Mouse (Mus musculus) hindbrain, embryonic 15.5 days (tissue): ENCODE results near the gene Tldc2. TPM values are rescaled to one million over a fixed set of nuclear protein-coding genes. Genes with fewer than 3 reads are reported as not detected.

Experiments
- ATAC-seq: fragments of 200-750 bp; cut with Nextera tagmentation; 2 replicates; pipeline ENCODE4 v1.8.0; 2017; ENCODE audit warnings: low read depth, moderate number of reproducible peaks, moderate TSS enrichment; ENCODE audit not compliant: low FRiP score
- H3K27ac ChIP-seq: fragments of 300-500 bp; sonication (generic); replicated peaks from 2 replicates; pipeline ENCODE4 v1.5.1; 2015; ENCODE audit warnings: mild to moderate bottlenecking, inconsistent platforms
- H3K27me3 ChIP-seq: fragments of 300-500 bp; sonication (generic); 2 replicates; pipeline ENCODE4 v1.6.1; 2015; ENCODE audit warnings: control low read depth, inconsistent platforms
- H3K36me3 ChIP-seq: fragments of 300-500 bp; sonication (generic); 2 replicates; pipeline ENCODE4 v1.6.1; 2015; ENCODE audit warnings: control low read depth, inconsistent platforms
- H3K4me1 ChIP-seq: fragments of 300-500 bp; sonication (generic); replicated peaks from 2 replicates; pipeline ENCODE4 v1.6.1; 2015; ENCODE audit warnings: control low read depth, inconsistent platforms
- H3K4me2 ChIP-seq: fragments of 300-500 bp; sonication (generic); 2 replicates; pipeline ENCODE4 v1.6.1; 2015; ENCODE audit warnings: moderate library complexity, mild to moderate bottlenecking, inconsistent platforms
- H3K4me3 ChIP-seq: fragments of 300-500 bp; sonication (generic); 2 replicates; pipeline ENCODE4 v1.5.1; 2015; ENCODE audit warnings: mild to moderate bottlenecking, inconsistent platforms
- H3K9ac ChIP-seq: fragments of 300-500 bp; sonication (generic); 2 replicates; pipeline ENCODE4 v1.6.1; 2015; ENCODE audit warnings: inconsistent platforms
- H3K9me3 ChIP-seq: fragments of 300-500 bp; sonication (generic); 2 replicates; pipeline ENCODE4 v1.6.1; 2016; ENCODE audit warnings: control low read depth, inconsistent platforms
- WGBS: fragments of 180-500 bp; shearing (Covaris S2); methylation state at CpG from one replicate; pipeline ENCODE4 v1.1.7; 2015; 5-methylcytosine and 5-hydroxymethylcytosine counted together
- polyA plus RNA-seq: library from polyadenylated mRNA; unstranded; fragments of >200 nt; fragmentation: Nextera tagmentation; extraction: Ambion mirVana; gene quantifications from 2 replicates; pipeline ENCODE4 v1.2.1, GENCODE M21; 2015

Tldc2 gene
- polyA plus RNA-seq, 1 experiment from 2014 or later: not detected

- H3K4me3 ChIP-seq: peak overlapping the region; percentile 97
- H3K9ac ChIP-seq: peak overlapping the region; percentile 99
- no peaks in the 10 kb centered on the region for H3K9me3 ChIP-seq
- 6% methylated on average over 16 of the region's 16 CpGs for WGBS
- no peaks in the 10 kb centered on the region for H3K27me3 ChIP-seq
- no peak; the same call in 1 of the 2 replicates for ATAC-seq
- peak overlapping the region; percentile 99 for H3K27ac ChIP-seq
- peaks cover 42% of the 10 kb centered on the region for H3K4me1 ChIP-seq
- peak overlapping the region; percentile 87 for H3K4me2 ChIP-seq
- H3K36me3 ChIP-seq: no peaks in the 10 kb centered on the region
These were observed 7.1 kb upstream of the Tldc2 start for GRCm38 (mm10) chr2:157079701-157080180.

- H3K9me3 ChIP-seq: no peaks in the 10 kb centered on the region
- no peaks in the 10 kb centered on the region for H3K36me3 ChIP-seq
- WGBS: 96% methylated on average over 8 of the region's 8 CpGs
- peaks cover 26% of the 10 kb centered on the region for H3K4me1 ChIP-seq
- no peak for ATAC-seq
- no peak overlapping the region for H3K27ac ChIP-seq
- H3K9ac ChIP-seq: no peak overlapping the region
- H3K4me3 ChIP-seq: no peak overlapping the region
- H3K4me2 ChIP-seq: no peak overlapping the region
- H3K27me3 ChIP-seq: no peaks in the 10 kb centered on the region
These were observed 5.5 kb upstream of the Tldc2 start for GRCm38 (mm10) chr2:157081331-157081730.

- H3K4me1 ChIP-seq: peaks cover 20% of the 10 kb centered on the region
- H3K27ac ChIP-seq: no peak overlapping the region
- H3K9me3 ChIP-seq: no peaks in the 10 kb centered on the region
- no peak overlapping the region for H3K4me2 ChIP-seq
- H3K36me3 ChIP-seq: no peaks in the 10 kb centered on the region
- H3K27me3 ChIP-seq: no peaks in the 10 kb centered on the region
- 30% methylated on average over 7 of the region's 7 CpGs for WGBS
- no peak overlapping the region for H3K4me3 ChIP-seq
- no peak for ATAC-seq
- no peak overlapping the region for H3K9ac ChIP-seq
These were observed 4.9 kb upstream of the Tldc2 start for GRCm38 (mm10) chr2:157081960-157082359.

GRCm38 (mm10) chr2:157084831-157085585, 1.8 kb upstream of the Tldc2 start:
- H3K4me2 ChIP-seq: no peak overlapping the region
- H3K9me3 ChIP-seq: no peaks in the 10 kb centered on the region
- H3K4me3 ChIP-seq: no peak overlapping the region
- ATAC-seq: no peak
- no peak overlapping the region for H3K9ac ChIP-seq
- no peaks in the 10 kb centered on the region for H3K36me3 ChIP-seq
- 82% methylated on average over 7 of the region's 7 CpGs for WGBS
- H3K27ac ChIP-seq: no peak overlapping the region
- H3K4me1 ChIP-seq: peaks cover 6% of the 10 kb centered on the region
- H3K27me3 ChIP-seq: no peaks in the 10 kb centered on the region

GRCm38 (mm10) chr2:157087536-157088317, 872 bp downstream of the Tldc2 start:
- Histone ChIP-seq H3K4me2 (no peak overlapping the region), H3K9me3 (no peaks in the 10 kb centered on the region), H3K27ac (no peak overlapping the region), H3K4me3 (no peak overlapping the region), H3K4me1 (peaks cover 14% of the 10 kb centered on the region), H3K36me3 (no peaks in the 10 kb centered on the region), H3K27me3 (no peaks in the 10 kb centered on the region), H3K9ac (no peak overlapping the region)
- ATAC-seq: no peak
- 84% methylated on average over 14 of the region's 14 CpGs for WGBS

- H3K27ac ChIP-seq: peak overlapping the region; percentile 58
- 42% methylated on average over 8 of the region's 8 CpGs for WGBS
These were observed 5.2 kb downstream of the Tldc2 start for GRCm38 (mm10) chr2:157092024-157092423.

GRCm38 (mm10) chr2:157095005-157095755, 8.3 kb downstream of the Tldc2 start:
- 64% methylated on average over 9 of the region's 9 CpGs for WGBS
- Histone ChIP-seq H3K36me3 (no peaks in the 10 kb centered on the region), H3K27ac (no peak overlapping the region), H3K4me1 (peaks cover 15% of the 10 kb centered on the region), H3K4me2 (no peak overlapping the region), H3K9ac (no peak overlapping the region), H3K4me3 (no peak overlapping the region), H3K27me3 (no peaks in the 10 kb centered on the region), H3K9me3 (no peaks in the 10 kb centered on the region)
- ATAC-seq: peak; percentile 73; the same call in 1 of the 2 replicates

More at GRCm38 (mm10) chr2:157092024-157092423, 5.2 kb downstream of the Tldc2 start:
- Histone ChIP-seq H3K36me3 (no peaks in the 10 kb centered on the region), H3K9ac (no peak overlapping the region), H3K4me3 (no peak overlapping the region), H3K4me2 (no peak overlapping the region), H3K4me1 (peaks cover 15% of the 10 kb centered on the region), H3K27me3 (no peaks in the 10 kb centered on the region), H3K9me3 (no peaks in the 10 kb centered on the region)
- ATAC-seq: peak; percentile 77

- Histone ChIP-seq H3K9ac (no peak overlapping the region), H3K36me3 (peaks cover 14% of the 10 kb centered on the region), H3K4me1 (no peaks in the 10 kb centered on the region), H3K9me3 (no peaks in the 10 kb centered on the region), H3K27ac (no peak overlapping the region), H3K27me3 (no peaks in the 10 kb centered on the region), H3K4me2 (no peak overlapping the region), H3K4me3 (no peak overlapping the region)
- 88% methylated on average over 12 of the region's 12 CpGs for WGBS
- no peak for ATAC-seq
These were observed 12.9 kb downstream of the Tldc2 start for GRCm38 (mm10) chr2:157099532-157100318.

GRCm38 (mm10) chr2:157100319-157100605, 13.4 kb downstream of the Tldc2 start:
- WGBS: 89% methylated on average over 12 of the region's 12 CpGs
- Histone ChIP-seq H3K27ac (no peak overlapping the region), H3K9me3 (no peaks in the 10 kb centered on the region), H3K4me2 (no peak overlapping the region), H3K36me3 (peaks cover 14% of the 10 kb centered on the region), H3K4me3 (no peak overlapping the region), H3K9ac (no peak overlapping the region), H3K27me3 (no peaks in the 10 kb centered on the region), H3K4me1 (no peaks in the 10 kb centered on the region)
- ATAC-seq: no peak

GRCm38 (mm10) chr2:157101650-157102049, 14.8 kb downstream of the Tldc2 start:
- H3K9me3 ChIP-seq: no peaks in the 10 kb centered on the region
- H3K27ac ChIP-seq: no peak overlapping the region
- H3K4me3 ChIP-seq: no peak overlapping the region
- H3K4me2 ChIP-seq: no peak overlapping the region
- H3K4me1 ChIP-seq: no peaks in the 10 kb centered on the region
- peaks cover 14% of the 10 kb centered on the region for H3K36me3 ChIP-seq
- WGBS: 97% methylated on average over 9 of the region's 9 CpGs
- no peak for ATAC-seq
- no peaks in the 10 kb centered on the region for H3K27me3 ChIP-seq
- no peak overlapping the region for H3K9ac ChIP-seq

- no peaks in the 10 kb centered on the region for H3K9me3 ChIP-seq
- H3K9ac ChIP-seq: no peak overlapping the region
- no peak for ATAC-seq
- no peak overlapping the region for H3K4me3 ChIP-seq
- no peaks in the 10 kb centered on the region for H3K4me1 ChIP-seq
- H3K27me3 ChIP-seq: no peaks in the 10 kb centered on the region
- H3K27ac ChIP-seq: no peak overlapping the region
- WGBS: 36% methylated on average over 2 of the region's 2 CpGs
- peaks cover 14% of the 10 kb centered on the region for H3K36me3 ChIP-seq
- H3K4me2 ChIP-seq: no peak overlapping the region
These were observed 15.4 kb downstream of the Tldc2 start for GRCm38 (mm10) chr2:157102256-157102655.
